Mouse (Mus musculus): ENCODE measurements around the gene Alg6. TPM values are rescaled to one million over a fixed set of nuclear protein-coding genes. Genes with fewer than 3 reads are reported as not detected.

The Alg6 gene
- polyA plus RNA-seq, 1 experiment from 2014 or later, result 11.6 TPM

DNA sequence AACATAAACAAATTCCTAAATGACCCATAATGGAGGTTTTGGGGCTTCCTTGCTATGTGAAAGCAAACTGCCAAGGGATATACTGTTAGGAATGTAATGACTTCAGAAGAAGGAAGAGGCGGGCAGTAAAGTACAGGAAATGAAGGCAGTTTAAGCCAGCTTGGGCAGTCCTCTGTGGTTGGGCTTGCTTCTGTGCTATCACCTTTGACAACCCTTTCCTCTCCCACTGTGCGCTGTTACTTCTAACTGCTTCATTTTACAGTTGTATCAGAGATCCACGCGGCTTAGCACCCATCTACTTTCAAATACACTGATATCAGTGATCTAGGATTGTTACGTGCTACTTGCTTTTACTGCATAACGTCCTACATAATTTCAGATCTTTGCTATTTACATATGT, 76.9 kb downstream of the Alg6 start:
- Histone ChIP-seq H3K27ac (replicated peaks; ENCODE audit: low read depth, low read length) (no peak overlapping the region), H3K4me1 (ENCODE audit: control insufficient read depth, insufficient read depth, low read length) (no peaks in the 10 kb centered on the region), H3K4me3 (replicated peaks; ENCODE audit: low read depth, low read length) (no peak overlapping the region), H3K4me2 (ENCODE audit: low read length) (no peak overlapping the region), H3K9ac (replicated peaks; ENCODE audit: low read length) (no peak overlapping the region), H3K9me3 (ENCODE audit: control insufficient read depth, low read length) (no peaks in the 10 kb centered on the region), H3K27me3 (ENCODE audit: control insufficient read depth, insufficient read depth, low read length) (no peaks in the 10 kb centered on the region), H3K36me3 (ENCODE audit: control insufficient read depth, insufficient read depth, low read length) (no peaks in the 10 kb centered on the region)
- DNase-seq (no peak), ATAC-seq (ENCODE audit: low FRiP score, low TSS enrichment) (no peak)
- WGBS, result 93% methylated on average over 6 of the region's 6 CpGs

Other genes with a start within 250 kb of the Alg6 start
- 0.14 and 0.15 TPM in 2 replicates for gene Foxd3, start 59.4 kb upstream of the Alg6 start, polyA plus RNA-seq (2014; fragmentation: Nextera tagmentation; extraction: Ambion mirVana)
- gene Efcab7, start 113.5 kb downstream of the Alg6 start, polyA plus RNA-seq (2014; fragmentation: Nextera tagmentation; extraction: Ambion mirVana), result 16.2 and 20.1 TPM in 2 replicates
- 65.5 and 76.0 TPM in 2 replicates for gene Pgm1, start 213.8 kb downstream of the Alg6 start, polyA plus RNA-seq (2014; fragmentation: Nextera tagmentation; extraction: Ambion mirVana)
- gene Itgb3bp, start 214.1 kb downstream of the Alg6 start, polyA plus RNA-seq (2014; fragmentation: Nextera tagmentation; extraction: Ambion mirVana), result 12.7 and 19.0 TPM in 2 replicates